In genomic region chr7:48167471-48167870, GRCm38 (mm10) we compare ENCODE assay signal across 22 mouse cellular contexts. TPM values are rescaled to one million over a fixed set of nuclear protein-coding genes. Genes with fewer than 3 reads are reported as not detected.
"Had no signal": no experiment of that assay in that cellular context is flagged by ENCODE, and none has a peak within 500 bp of the region (broad histone marks: within the 10 kb centered on the region; RNA-seq: fewer than 3 reads in every experiment).

No protein-coding gene starts in this region.

- H3K9ac ChIP-seq: limb, embryonic 12.5 days; liver, embryonic 13.5 days; liver, postnatal 0 days; lung, embryonic 15.5 days; midbrain, embryonic 15.5 days had no signal

- H3K9me3 ChIP-seq: limb, embryonic 12.5 days; liver, embryonic 13.5 days; lung, embryonic 15.5 days; midbrain, embryonic 15.5 days had no signal

- DNase-seq: kidney, postnatal 10 days; kidney, postnatal 4 days; liver; liver, embryonic 13.5 days; liver, postnatal 0 days; lung, postnatal 14 days; right cerebral cortex, postnatal 25 days; thymus, postnatal 36 days had no signal

- H3K27me3 ChIP-seq: limb, embryonic 12.5 days; liver, embryonic 13.5 days; lung, embryonic 15.5 days; megakaryocyte, embryonic 14.5 days; midbrain, embryonic 15.5 days had no signal

- H3K27ac ChIP-seq: layer of hippocampus, adult 2 months; limb, embryonic 12.5 days; liver, embryonic 13.5 days; lung, embryonic 15.5 days; macrophage; midbrain, embryonic 15.5 days had no signal

- H3K4me3 ChIP-seq: layer of hippocampus, adult 2 months; limb, embryonic 12.5 days; liver, embryonic 13.5 days; lung, embryonic 15.5 days; megakaryocyte, embryonic 14.5 days; midbrain, embryonic 15.5 days had no signal

- ATAC-seq: liver, postnatal 0 days; midbrain, embryonic 15.5 days had no signal

- H3K4me2 ChIP-seq: limb, embryonic 12.5 days; liver, embryonic 13.5 days; lung, embryonic 15.5 days; midbrain, embryonic 11.5 days; midbrain, embryonic 15.5 days had no signal

- H3K4me1 ChIP-seq: limb, embryonic 12.5 days; liver, embryonic 13.5 days; lung, embryonic 15.5 days; megakaryocyte, embryonic 14.5 days; midbrain, embryonic 15.5 days had no signal

- H3K36me3 ChIP-seq: limb, embryonic 12.5 days; liver, embryonic 13.5 days; lung, embryonic 15.5 days; midbrain, embryonic 15.5 days had no signal

RNA-seq across cellular contexts. Expression of gene Mrgprb5, which starts 1.3 kb away (rescaled TPM):
- total RNA-seq: layer of hippocampus, adult 2 months; layer of hippocampus, postnatal 10 days; left cerebral cortex, postnatal 36 days had no signal
- polyA plus RNA-seq: kidney, embryonic 14.5 days; limb, embryonic 12.5 days; liver, embryonic 13.5 days; liver, postnatal 0 days; lung, embryonic 15.5 days; macrophage; midbrain, embryonic 11.5 days; midbrain, embryonic 15.5 days; neural tube, embryonic 14.5 days; small intestine, adult 2 months; stomach, embryonic 16.5 days; thymus, postnatal 0 days had no signal

RNA-seq across cellular contexts. Expression of gene Mrgprb4, which starts 31.6 kb away (rescaled TPM):
- total RNA-seq: layer of hippocampus, adult 2 months; layer of hippocampus, postnatal 10 days; left cerebral cortex, postnatal 36 days had no signal
- polyA plus RNA-seq: kidney, embryonic 14.5 days; limb, embryonic 12.5 days; liver, embryonic 13.5 days; liver, postnatal 0 days; lung, embryonic 15.5 days; macrophage; midbrain, embryonic 11.5 days; midbrain, embryonic 15.5 days; neural tube, embryonic 14.5 days; small intestine, adult 2 months; stomach, embryonic 16.5 days; thymus, postnatal 0 days had no signal
